16 mouse cellular contexts compared by ENCODE assay signal in the genomic region with DNA sequence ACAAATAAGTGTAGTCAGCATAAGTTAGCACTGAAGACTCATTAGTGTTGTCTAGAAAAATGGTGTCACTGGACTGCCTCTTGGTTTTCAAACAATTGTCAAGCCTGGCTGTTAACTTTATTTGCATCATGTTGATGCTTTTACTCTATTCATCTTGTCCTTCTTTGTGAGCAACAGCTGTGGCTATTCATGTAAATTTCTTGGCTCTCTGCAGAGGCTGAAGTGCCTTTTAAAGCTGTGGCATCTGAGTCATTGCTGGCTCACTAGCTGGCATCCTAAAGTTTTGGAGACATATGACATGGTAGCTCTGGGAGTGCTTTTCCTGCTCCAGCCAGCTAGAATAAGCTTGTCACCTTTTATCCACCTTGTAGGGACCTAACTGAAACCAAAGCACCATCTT.
"Had no signal": no experiment of that assay in that cellular context is flagged by ENCODE, and none has a peak within 500 bp of the region (broad histone marks: within the 10 kb centered on the region; RNA-seq: fewer than 3 reads in every experiment).

No protein-coding gene starts in this region.

- ATAC-seq: hindbrain, embryonic 16.5 days; inflammation-experienced regulatory T-cells, adult 6 months; intestine, embryonic 15.5 days; intestine, postnatal 0 days had no signal

- DNase-seq: gastrocnemius, adult 2 months; gastrocnemius, postnatal 10 days; gastrocnemius, postnatal 25 days; heart, adult 18-20 months; heart, postnatal 10 days; heart, postnatal 4 days; kidney, adult 18-20 months; kidney, adult 8-10 months; kidney, postnatal 10 days; kidney, postnatal 25 days; kidney, postnatal 4 days; liver had no signal
